Mouse (Mus musculus): ENCODE measurements at regions not wholly inside any gene's neighbourhood (a gene's known extent, or its start where the extent isn't known, plus 50 kb on each side); places are given as distances from the start of the nearest gene placed in this dataset.
A peak's percentile ranks its signal among the peaks of the same experiment; 100 is the strongest.

DNA sequence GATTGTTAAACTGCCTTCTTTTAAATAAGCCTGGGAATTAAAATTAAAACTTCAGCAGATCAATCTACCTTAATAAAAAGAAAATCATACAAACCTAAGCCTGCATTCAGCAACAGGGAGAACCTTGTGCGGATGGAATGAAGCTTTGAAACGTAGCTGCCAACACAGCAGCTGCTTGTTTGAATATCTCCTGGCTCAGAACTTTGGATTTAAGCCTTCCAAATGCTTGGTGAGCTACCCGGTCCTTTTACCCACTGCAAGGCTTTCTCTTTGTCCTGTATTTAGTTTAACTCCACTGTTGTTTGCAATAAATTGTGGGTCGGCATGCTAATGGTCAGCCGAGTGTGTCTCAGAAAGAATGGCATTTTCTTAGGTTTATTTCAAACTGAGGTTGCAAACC is 169.7 kb upstream of the Veph1 start:
- peak in 1 of 2 experiments; percentile 28 for DNase-seq (ENCODE audit: extremely low spot score in 1 of 2, low spot score in 2 of 2)
- intact Hi-C loops (cut with DNase I): no loop called here

DNA sequence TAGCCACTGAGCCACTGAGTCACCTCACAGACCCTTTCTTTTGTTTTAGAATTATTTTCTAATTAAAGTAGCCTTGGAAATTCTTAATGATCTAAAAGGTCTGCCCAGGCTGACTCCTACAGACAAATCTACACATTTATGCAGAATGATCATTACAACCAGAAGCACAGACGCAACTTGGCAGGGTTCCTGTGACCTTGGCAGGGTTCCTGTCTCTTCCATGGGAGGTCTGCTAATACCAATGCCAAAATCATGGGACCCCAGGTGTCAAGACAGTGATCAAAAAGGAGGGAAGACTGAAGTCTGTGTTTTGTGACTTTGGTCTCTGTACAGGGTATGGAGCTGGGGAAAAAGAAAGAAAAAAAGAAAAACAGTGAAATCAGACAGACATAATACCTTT is 168.7 kb upstream of the Veph1 start:
- DNase-seq (ENCODE audit: extremely low spot score in 1 of 2, low spot score in 2 of 2): no peak
- intact Hi-C loops (cut with DNase I): no loop called here

DNA sequence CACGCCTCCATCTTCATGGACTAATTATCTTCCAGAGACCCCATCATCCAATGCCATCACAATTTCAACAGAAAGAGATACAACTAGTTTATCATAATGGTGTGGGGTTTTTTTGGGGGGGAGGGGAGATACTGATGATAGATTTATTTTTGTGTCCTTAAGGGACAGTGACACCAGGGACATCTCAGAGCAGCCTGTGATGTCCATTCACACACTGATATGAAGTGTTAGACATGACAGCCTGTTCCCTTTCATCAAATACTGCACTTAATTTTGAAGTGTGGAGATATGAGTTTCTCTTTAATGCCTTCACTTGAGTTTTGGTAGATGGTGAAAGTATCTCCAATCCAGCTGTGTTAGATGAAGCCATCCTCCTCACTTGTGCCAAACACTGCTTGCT is 165.7 kb upstream of the Veph1 start:
- intact Hi-C loops (cut with DNase I): no loop called here
- no peak for DNase-seq (ENCODE audit: extremely low spot score in 1 of 2, low spot score in 2 of 2)

DNA sequence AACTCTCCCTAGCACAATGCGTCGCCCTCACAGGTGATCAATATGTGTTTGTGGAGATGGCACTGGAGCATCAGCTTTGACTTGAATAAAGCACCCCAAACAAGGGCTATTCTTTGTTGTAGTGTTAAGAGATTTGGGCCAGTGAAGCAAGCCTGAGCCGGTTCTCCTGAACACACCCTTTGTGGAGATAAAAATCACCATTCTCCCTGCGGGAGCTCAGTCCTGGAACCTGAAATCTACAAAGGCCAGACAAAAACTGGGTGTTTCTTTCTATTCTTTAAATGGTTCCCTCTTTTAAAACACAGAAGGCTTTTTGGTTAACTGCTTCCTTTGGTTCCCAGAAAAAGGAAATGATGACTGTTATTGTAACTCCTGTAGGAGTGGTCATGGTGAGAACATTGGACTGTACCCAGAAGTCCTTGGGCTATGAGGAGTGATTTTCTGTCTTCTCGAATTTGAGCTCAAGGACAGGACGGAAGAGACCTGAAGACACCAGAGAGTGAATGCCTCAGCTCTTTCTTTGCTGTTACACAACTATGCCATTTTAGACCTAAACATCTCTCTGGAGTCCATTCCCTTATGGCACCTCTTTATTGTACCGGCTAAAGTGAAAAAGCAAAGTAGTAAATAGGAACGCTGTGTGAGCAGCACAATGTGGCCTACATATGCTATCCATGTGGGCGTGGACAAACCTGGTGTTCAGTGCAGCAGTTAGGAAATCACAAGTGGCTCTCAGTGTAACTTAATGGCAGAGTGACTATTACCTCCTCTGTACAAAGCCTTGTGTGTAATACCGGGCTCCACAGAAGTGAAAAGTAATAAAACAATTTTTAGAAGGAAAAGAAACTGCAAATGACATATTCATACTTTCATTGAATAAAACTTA is 149.9 kb upstream of the Veph1 start:
- intact Hi-C loops (cut with DNase I): no loop called here
- no peak for DNase-seq (ENCODE audit: extremely low spot score in 1 of 2, low spot score in 2 of 2)

DNA sequence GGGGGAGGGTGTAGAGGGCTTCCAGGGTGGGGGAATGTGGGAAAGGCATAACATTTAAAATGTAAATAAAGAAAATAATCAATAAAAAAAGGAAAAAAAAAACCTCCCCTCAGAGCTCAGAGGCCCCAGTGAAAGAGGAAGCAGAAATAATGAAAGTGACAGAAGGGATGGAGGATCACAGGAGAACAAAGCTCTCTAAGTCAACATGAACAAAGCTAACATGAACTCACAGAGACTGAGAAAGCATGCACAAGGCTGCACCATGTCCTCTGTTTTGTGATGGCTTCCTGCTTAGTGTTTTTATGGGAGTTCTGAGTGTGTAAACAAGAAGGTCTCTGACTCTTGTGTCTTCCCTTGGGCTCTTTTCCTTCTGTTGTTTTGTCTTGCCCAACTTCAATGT is 136.6 kb upstream of the Veph1 start:
- intact Hi-C loops (cut with DNase I): no loop called here
- DNase-seq (ENCODE audit: extremely low spot score in 1 of 2, low spot score in 2 of 2): no peak

DNA sequence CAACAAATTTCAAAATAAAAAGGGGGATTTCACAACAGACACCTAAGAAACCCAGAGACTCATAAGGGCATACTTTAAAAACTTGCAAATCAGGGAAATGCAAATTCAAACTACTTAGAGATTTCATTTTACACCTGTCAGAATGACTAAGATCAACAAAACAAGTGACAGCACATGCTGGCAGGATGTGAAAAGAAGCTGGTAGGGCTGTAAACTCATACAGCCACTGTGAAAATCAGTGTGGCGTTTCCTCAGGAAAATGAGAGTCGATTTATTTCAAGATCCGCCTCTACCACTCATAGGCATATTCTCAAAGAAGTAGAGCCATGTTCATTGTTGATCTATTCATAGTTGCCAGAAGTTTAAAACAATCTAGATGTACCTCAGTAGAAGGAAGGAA is 133.6 kb upstream of the Veph1 start:
- no peak for DNase-seq (ENCODE audit: extremely low spot score in 1 of 2, low spot score in 2 of 2)
- intact Hi-C loops (cut with DNase I): no loop called here

DNA sequence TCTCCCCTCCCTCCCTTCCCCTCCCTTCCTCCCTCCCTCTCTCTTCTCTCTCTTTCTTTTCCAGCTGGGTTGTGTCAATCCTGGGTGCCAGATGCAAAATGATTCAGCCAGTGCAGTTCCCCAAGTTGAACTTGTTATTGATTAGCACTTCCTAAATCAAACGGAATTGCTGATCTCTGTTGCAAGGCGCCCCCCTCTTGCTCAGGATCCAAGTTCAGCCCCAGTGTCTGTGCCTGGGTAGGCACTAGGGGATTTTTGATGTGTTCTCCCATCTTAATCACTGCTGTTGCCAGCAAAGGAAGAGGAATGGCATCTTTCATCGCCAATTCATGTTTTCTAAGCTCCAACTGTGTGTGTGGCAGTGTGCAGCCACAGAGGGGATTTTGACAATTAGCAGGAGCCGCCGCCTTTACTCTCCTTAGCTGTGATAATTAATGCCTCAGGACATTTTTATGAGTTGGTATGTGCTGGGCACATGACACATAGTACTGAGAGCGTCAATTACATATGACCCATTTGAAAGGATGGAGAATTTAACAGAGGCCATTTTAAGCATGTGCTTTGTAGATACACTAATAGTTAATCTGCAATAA is 125.9 kb upstream of the Veph1 start:
- DNase-seq (ENCODE audit: extremely low spot score in 1 of 2, low spot score in 2 of 2): no peak
- intact Hi-C loops (cut with DNase I): no loop called here

DNA sequence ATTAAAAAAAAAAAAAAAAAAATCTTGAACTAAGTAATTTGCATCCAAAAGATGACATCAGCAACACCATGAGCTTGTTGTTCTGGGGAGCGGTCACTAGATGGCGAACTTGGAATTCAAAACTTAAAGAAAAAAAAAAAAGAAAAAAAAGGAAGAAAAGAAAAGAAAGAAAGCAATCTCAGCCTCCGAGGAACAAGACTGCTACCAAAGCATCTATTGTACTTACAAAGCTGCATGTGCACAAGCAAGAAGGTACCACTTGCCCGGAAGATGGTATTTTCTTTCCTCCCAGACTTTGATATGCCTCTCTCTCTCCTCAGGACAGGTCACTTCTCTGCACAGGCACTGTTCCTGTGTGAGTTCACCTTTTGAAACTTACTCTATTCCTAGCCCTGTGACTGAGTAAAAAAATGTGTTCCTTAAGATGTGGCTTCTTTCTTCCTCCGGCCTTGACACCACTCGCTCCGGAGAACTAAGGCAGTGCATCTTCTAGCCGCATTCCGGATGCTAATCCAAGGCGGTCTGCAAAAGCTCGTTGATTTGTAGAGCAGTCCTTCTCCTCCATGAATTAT is 114.2 kb upstream of the Veph1 start:
- intact Hi-C loops (cut with DNase I): loop anchor here (2.0 to 5.0 kb wide), 3 partner anchors 562 to 932 kb away; no protein-coding TSS in a partner anchor
- DNase-seq (ENCODE audit: extremely low spot score in 1 of 2, low spot score in 2 of 2): peak; percentile 11 to 36

DNA sequence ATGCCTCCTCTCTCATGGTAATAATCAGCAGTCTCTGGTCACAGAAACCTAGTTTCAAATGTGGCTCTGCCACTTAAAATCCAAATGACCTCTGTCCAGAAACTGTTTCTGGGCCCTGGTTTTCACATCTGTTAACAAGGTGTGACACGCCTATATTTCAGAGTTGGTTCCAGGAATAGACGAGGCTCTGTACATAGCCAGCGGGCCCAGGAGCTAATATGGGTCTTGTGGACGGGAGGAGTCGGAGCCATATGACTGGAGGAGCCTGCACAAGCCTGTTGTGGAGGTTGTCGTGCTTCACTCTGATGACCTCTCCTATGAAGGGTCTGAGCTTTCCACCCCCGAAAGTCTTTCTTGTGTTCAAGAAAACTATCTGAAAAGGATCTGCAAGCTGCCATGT is 112.2 kb upstream of the Veph1 start:
- intact Hi-C loops (cut with DNase I): no loop called here

DNA sequence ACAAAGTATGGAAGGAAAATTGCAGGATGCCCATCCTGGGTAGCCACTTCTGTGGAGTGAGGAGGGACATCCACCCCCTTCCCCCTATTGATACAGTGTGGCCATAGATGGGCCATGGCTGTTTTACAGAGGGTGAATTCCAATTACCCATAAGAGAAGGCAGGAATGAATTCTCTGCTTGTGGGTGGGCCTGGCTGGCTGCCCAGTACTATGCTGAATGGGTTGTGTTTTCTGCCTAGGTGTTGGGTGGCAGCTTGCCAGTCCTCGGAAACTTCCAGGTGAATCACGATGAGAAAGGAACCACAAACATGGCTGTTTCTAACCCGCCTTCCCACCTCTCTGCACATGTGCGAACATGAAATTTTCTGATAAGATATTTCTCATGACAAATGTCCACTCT is 109.0 kb upstream of the Veph1 start:
- intact Hi-C loops (cut with DNase I): no loop called here
- peak in 1 of 2 experiments; percentile 41 for DNase-seq (ENCODE audit: extremely low spot score in 1 of 2, low spot score in 2 of 2)

More for the DNA sequence above, 112.2 kb upstream of the Veph1 start:
- no peak for DNase-seq (ENCODE audit: extremely low spot score in 1 of 2, low spot score in 2 of 2)

DNA sequence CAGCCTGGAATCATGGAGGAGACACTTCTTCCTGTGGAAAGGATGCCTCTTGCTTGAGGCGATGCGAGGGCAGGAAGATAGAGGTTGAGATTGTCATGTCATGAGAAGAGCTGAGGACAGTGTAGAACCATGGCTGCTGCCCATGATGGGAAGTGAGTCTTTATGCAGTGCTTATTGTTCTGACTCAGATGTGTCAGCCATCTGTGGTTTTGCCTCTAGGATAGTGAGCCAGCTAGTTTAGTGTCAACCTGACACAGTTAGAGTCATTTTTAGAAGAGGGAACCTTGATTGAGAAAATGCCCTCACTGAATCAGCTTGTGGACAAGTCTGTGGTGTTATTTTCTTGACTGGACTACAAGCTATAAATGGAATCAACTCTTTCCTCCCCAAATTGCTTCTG is 107.1 kb upstream of the Veph1 start:
- no peak for DNase-seq (ENCODE audit: extremely low spot score in 1 of 2, low spot score in 2 of 2)
- intact Hi-C loops (cut with DNase I): no loop called here

DNA sequence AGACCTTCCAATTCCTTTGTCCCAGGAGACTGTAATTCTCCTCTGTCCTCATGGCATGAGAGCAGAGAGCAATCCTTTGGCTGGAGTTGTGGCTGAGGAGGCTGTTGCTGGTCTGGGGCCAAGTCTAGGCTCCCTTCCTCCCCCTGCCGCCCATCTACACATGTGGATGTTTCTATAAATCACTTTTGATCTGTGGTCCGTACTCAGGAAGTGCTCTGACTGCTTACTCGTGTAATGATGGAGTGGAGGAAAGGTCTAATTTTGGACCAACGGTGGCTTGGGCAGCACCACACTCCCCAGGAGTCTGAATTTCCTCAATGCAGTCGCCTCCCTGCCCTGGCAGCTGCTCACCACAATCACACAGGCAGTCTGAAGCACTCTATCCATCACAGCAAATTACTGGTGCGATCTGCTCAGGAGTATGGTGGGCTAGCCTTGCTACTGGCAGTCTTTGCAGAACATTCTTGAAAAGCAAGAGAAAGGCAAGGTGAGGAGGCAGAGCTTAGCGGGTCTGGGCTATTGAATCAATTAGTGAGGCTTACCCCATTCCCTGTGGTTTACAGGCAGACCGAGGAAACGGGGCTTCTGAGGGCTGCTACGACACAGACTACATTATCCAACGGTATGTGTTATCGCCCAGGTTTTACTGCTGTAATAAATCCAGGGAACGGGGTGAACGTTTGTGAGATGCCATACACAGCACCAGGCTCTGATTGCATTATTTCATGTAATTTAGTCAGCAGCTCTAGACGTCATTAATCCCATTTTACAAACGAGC is 104.3 kb upstream of the Veph1 start:
- DNase-seq (ENCODE audit: extremely low spot score in 1 of 2, low spot score in 2 of 2): no peak
- intact Hi-C loops (cut with DNase I): no loop called here

DNA sequence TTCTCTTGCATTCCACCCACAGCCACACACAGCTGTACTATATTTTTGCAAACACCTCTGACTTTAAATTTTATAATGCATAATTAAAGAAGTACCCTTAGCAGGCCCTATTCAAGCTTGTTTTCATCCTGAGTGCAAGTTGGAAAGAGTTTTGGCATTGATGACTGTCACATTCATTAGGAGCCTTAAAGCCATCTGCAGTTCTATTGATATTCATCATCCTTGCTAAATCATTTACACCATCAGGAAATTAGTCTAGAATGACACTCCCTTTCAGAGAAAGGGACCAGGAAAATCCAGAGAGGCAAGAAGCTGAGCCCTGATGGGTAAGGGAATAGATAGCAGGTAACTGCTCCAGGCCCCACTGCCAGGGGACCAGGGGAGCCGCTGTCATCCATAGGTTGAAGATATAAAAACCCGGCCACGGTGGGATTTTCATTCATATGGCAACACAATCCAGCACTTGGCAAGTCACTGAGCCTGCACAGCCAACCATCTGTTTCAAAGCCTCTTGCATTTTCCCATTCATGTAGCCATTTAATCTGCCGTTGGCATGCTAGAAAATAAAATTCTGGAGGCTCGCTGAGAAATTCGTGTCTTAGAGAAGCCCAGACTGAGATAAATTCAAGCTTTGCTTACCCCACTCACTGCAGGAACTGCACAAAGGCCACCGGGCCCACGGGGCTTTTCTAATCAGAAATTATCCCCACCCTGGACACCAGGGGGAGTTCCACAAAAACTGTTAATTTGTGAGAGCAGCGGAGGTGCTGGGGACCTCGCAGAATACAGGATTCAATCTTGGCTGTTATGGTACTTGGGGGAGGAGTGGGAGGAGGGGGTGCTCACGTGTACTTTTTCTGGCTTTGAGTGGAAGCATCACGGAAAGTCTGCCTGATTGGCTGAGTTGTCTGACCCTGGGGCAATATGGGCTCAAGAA is 101.8 kb upstream of the Veph1 start:
- intact Hi-C loops (cut with DNase I): no loop called here
- DNase-seq (ENCODE audit: extremely low spot score in 1 of 2, low spot score in 2 of 2): peak; percentile 29 to 65

DNA sequence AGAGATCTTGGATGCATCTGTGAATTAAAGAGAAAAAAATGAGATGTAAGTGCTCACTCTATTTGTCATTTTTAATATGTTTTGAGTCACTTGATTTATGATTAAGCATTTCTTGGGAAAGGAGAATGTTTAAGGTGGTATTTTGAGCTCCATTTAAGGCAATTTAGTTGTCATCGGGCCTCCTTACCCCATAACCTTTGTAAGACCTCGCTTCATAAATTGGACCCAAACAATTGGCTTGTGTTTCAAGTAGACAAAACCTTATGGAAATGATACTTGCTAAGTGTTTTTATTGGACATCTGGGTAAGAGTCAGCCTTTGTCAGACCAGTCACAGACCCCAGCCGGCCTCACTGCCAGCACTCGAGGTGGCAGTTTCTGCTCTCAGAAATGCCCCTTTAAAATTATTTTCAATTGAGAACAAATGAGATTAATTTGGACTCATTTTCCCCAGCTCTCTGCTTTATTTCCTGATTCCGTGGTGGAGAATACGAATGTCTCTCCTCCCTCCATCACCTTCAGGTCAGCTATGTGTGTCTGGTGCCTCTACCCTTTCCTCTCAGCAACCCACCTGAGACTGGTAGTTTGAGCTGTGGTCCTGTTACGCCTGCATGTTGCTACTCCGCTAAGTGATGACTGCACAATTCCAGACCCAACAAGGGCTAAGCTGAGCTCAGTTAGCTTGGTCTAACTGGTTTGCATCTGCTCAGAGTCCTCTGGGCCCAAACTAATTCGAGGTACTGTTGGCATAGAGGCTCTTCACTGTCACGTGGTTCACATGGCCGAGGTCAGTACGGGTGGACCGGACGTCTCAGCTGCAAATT is 78.7 kb upstream of the Veph1 start:
- intact Hi-C loops (cut with DNase I): no loop called here

DNA sequence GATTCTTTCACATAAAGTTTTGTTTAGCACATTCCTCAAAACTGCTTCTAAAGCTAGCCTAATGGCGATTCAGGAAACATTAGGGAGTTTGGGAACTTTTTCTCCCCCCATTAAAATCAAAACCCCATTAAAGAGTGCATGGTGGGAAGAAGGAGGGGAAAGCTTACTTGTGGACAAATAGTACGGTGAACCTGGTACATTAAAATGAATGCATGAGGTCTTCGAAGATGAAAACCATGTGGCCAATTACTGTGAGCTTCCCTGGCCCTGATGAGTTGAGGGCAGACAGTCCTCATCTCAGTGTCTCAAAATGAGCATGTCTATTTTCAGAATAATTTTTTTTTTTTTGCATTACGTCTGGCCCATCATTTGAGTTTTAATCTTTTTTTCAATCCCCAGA is 78.0 kb upstream of the Veph1 start:
- intact Hi-C loops (cut with DNase I): no loop called here
- no peak for DNase-seq (ENCODE audit: extremely low spot score in 1 of 2, low spot score in 2 of 2)

More for the DNA sequence above, 78.7 kb upstream of the Veph1 start:
- no peak for DNase-seq (ENCODE audit: extremely low spot score in 1 of 2, low spot score in 2 of 2)

DNA sequence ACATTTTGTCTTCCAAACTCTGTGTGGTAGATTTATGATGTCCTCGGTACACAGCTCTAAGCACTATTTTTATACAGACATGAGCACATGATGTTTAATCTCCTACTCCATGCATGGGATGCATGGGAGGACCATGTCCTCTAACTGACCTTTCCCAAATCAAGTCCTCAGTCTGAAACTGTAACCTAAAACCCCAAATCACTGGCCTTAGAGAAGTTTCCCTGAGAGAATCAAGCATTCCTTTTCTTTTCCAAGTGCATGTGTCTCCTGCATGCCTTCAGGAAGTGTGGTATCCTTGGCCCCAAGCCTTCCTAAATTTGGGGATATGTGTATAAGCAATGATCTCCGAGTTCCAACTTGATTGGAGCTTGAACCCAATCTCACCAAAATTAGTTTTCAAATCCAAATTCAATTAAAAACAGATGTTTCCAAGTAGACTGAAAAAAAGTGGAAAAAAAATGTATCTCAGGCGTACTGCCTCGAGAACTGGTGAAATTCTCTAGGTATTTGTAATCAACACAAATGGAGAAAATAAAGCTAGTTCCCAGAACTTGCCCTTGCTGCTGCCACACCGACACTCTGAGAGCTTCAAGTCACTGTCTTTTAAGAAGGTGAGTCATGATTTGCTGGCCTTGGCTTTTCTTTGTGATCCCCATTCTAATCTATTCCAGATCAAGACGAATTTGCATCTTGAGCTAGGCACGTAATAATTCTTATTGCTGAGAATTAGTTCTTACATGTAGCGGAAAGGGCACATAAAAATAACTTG is 77.4 kb upstream of the Veph1 start:
- intact Hi-C loops (cut with DNase I): no loop called here
- no peak for DNase-seq (ENCODE audit: extremely low spot score in 1 of 2, low spot score in 2 of 2)
